Mouse (Mus musculus): ENCODE data around the gene Plcb1. TPM values are rescaled to one million over a fixed set of nuclear protein-coding genes. Genes with fewer than 3 reads are reported as not detected.

The Plcb1 gene
- total RNA-seq, 2 experiments from 2014 or later: 180 to 200 TPM

- intact Hi-C loops (cut with DNase I): no loop called here
- DNase-seq (ENCODE audit: low spot score in 2 of 2): no peak
Observed at GRCm38 (mm10) chr2:134827778-134828487, 42.1 kb downstream of the Plcb1 start.

- no peak for DNase-seq (ENCODE audit: low spot score in 2 of 2)
- intact Hi-C loops (cut with DNase I): no loop called here
Observed at GRCm38 (mm10) chr2:134831861-134832260, 46.0 kb downstream of the Plcb1 start.

DNA sequence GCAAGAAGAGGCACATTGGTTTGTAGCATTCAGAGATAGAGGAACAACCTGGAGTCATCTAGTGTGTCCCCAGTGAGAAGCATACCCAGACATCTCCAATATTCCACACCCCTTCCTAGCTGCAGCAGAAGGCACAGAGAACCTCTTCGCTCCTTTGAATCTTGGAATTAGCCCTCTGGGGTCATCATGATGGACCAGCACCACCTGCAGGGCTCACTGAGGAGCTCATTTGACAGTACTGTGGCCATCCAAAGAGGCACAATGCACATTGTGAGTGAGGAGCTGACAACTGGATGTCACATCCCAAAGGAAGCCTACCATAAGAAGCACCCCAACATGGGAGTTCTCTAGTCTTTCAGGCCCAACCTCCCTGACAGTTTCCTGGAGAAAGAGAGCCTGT, 50.2 kb downstream of the Plcb1 start:
- intact Hi-C loops (cut with DNase I): no loop called here
- DNase-seq (ENCODE audit: low spot score in 2 of 2): no peak

DNA sequence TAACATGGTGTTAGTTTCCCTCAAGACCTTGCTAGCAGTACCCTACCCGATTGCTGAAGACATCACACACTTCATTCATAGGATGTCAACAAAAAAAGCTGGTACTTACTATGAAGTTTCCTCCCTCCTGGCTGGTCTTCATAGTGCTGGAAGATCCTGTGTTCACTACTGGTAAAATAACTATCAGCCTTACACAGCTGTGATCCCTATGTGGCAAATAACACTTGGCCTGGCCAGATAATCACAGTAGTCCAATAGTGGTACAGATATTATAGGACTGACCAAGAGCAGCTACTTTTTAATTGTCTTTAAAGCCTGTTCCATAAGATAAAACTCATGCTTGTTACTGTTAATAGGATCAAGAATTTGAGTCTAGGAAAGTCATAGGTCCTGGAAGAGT, 52.3 kb downstream of the Plcb1 start:
- no peak for DNase-seq (ENCODE audit: low spot score in 2 of 2)
- intact Hi-C loops (cut with DNase I): no loop called here

DNA sequence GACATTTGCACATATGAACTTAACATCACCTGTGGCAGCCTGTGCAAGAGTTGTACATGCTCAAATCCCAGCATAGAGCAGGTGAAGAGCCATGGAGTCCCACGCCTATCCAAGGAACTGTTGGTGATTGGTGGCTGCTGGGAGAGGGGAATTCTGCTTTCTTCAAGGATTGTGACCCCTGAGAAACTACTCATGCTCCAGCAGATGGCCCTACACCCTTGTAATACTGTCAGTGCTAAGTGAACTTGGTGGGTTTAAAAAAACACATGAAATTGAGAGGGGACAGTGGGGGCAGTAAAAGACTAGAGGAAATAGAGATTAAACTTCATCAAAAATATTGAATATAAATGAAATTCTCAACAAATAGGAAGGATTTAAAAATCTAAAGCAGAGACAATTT, 53.0 kb downstream of the Plcb1 start:
- intact Hi-C loops (cut with DNase I): no loop called here

DNA sequence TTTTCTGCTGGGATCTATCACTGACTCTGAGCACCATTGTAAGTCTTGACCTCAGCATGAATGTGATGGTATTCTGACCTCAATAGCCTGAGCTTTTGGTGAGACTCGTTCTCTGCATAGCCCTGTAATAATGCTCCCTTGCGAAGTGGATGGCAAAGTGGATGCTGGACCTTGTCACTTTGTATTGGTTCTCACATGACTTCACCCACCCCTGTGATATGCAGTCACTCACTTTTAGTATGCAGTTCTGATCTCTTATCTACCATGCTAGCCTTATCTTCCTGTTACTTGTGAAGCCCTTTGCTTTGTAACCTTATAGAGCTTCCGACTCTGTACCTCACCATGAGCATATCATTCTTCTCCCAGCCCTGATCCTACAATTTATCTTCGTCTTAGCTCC, 57.0 kb downstream of the Plcb1 start:
- DNase-seq (ENCODE audit: low spot score in 2 of 2): no peak
- intact Hi-C loops (cut with DNase I): no loop called here

More for the DNA sequence above, 53.0 kb downstream of the Plcb1 start:
- DNase-seq (ENCODE audit: low spot score in 2 of 2): no peak

- intact Hi-C loops (cut with DNase I): no loop called here
- DNase-seq (ENCODE audit: low spot score in 2 of 2): no peak
Observed at GRCm38 (mm10) chr2:134844391-134845238, 58.7 kb downstream of the Plcb1 start.

- intact Hi-C loops (cut with DNase I): no loop called here
- no peak for DNase-seq (ENCODE audit: low spot score in 2 of 2)
Observed at GRCm38 (mm10) chr2:134845239-134845738, 59.4 kb downstream of the Plcb1 start.

DNA sequence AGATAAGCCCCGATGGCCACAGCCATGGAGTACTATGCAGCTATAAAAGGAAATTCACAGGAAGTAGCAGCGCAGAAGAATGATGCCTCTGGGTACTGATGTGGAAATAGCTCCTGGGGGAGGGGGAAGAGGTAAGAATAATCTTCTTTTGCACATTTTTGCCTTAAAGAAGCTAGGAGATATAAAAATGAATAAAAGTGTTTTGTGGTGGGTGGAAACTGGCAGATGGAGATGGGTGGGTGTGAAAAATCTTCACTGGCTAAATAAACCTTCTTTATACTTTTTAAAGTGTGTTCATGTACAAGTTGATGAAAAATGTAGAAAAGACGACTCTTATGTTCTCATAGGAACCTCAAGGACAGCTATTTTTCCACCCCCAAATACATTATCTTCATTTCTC, 60.7 kb downstream of the Plcb1 start:
- peak; percentile 61 to 96 for DNase-seq (ENCODE audit: low spot score in 2 of 2)
- intact Hi-C loops (cut with DNase I): loop anchor here (1.0 to 2.0 kb wide), 3 partner anchors 50 to 67 kb away; partner anchors contain the start of gene Plcb1

DNA sequence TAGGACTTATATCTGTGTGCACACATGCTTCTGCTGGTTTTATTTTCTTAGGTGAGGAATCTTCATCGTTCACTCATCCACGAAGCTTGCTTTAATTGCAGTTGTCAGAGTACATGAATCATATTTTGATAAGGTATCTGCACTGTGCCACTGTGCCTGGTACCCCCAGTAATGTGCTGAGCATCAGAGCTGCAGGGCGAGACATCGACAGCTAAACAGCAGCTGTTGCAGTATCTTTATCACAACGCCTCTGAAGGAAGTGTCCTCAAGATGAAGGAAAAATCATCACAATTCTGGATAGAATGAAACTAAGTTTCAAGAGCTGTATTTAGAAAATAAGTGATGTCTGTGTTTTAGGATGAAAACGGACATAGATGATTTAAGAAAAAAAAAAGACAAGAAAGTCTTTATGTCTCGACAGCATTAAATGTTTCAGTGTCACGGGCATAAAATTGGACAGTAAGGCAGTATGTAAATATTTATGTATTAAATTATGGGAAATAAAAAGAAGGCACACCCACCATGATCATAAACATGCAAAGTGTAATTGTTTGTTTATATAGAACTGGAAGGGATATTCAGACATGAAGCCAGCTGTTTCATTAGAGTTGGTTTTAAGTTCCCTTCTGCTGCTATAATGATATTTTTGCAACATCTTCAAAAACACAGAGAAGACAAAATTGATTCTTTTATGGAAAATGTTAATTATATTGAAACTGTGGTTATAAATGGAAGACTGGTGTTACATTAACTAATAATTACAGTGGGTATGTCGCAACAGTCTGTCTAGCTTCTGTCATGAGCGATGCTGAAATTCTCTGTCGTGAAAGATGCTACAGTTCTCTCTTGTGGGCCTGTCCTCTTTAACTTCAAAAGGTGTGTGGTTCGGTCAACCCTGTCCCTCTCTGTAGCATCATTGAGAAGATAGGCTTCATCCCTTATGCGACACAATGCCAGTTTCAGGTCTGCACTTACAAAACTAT, 65.6 kb downstream of the Plcb1 start:
- DNase-seq (ENCODE audit: low spot score in 2 of 2): peak in 1 of 2 experiments; percentile 17
- intact Hi-C loops (cut with DNase I): no loop called here

DNA sequence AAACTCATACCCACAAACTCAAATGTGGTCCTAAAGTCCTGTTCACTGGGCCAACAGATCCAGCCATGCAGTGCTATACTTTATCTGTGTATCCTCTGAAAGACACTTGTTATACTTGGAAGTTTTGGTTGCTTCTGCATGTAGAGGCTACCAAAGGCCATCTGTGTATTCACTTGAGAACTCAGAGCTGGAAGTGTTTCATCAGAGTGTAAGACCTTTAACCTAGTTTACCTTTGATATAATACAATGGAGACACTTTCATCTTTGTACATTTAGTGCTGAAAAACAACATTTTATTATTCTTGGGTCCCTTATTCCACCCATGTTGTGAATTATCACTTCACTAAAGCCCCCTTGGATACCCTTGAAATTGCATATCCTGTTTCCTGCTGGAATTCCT, 70.4 kb downstream of the Plcb1 start:
- intact Hi-C loops (cut with DNase I): no loop called here
- DNase-seq (ENCODE audit: low spot score in 2 of 2): no peak

DNA sequence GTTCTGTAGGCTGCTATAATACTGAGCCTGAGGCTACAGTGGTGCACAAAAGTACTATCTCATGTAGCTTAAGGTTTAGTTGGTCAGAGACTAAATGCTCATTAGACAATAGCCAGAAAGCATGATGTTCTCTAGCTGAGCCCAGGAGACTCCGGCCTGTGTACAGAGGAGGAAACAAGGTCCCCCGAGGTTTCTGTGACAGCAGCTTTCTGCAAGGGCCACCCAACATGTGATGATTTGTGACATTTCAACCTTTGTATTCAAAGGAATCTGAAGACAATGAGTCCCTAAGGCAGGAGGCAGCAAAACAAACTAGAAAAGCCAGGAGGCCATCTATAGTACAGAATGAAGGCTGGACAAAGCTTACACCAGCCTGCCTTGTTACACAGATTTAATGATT, 70.8 kb downstream of the Plcb1 start:
- DNase-seq (ENCODE audit: low spot score in 2 of 2): no peak
- intact Hi-C loops (cut with DNase I): no loop called here

DNA sequence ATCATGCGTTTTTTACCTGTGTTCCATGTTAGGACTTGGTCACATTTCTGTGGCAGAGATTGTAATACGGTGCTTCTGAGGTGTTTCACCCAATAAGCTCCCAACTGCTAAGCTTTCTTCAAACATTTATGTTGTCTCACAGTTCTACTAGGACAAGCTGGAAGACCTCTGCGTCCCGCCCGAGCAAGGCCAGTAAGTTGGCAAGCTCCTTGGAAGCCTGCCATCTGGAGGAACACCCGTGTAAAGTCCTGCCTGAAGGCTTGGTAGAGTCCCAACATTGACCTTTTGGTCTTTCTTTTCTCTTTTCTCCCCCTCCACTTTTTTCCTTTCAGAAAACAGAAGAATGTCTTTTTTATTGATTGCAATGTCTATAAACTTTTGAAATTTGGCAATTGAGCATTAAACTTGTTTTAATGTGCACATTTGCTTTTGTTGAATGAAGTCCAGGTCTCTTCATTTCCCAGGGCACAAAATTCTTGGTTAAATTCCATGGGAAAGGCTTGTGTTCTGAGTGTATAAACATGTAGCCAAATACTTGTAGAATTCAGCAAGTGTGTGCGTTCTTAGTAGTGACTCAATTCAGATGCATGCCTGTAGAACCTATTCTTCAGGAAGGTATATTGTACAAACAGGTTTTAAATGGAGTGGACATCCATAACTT, 79.2 kb downstream of the Plcb1 start:
- intact Hi-C loops (cut with DNase I): no loop called here
- DNase-seq (ENCODE audit: low spot score in 2 of 2): peak; percentile 14 to 19

- DNase-seq (ENCODE audit: low spot score in 2 of 2): no peak
- intact Hi-C loops (cut with DNase I): no loop called here
Observed at GRCm38 (mm10) chr2:134867381-134867780, 81.5 kb downstream of the Plcb1 start.

DNA sequence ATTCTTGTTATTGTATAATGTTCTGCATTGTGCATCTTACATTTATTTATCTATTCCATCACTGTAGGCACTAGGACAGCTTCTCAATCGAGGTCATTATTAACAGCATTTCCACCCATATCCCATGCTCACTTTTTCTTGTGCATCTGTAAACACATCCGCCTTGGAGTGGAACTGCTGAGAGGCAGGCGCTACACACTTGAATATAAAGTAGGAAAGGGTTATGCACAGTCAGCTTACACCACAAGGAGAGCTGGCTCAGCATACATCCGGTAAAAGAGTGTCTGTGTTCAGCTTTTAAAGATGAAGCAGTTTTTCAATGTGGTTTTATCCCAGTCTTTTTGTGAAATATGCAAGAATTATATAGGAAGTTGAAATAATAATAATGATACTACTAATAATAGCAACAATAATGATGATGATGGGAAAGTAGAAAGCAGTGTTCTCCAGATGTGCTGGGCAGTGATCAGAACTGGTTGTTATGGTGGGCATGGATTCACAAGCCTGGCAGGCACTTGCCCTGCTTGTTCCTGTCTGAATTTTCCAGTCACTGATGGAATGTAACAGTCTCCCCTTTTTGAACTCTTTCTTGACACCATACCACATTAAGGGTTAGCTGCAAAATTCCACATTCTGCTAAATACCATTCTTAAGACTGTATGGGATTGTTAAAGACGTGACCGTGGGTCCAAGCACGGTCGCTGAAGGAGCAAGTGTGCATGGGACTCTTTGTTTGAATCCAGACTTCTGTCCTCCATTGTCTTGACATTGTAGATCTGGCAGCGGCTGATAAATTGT, 86.0 kb downstream of the Plcb1 start:
- no peak for DNase-seq (ENCODE audit: low spot score in 2 of 2)
- intact Hi-C loops (cut with DNase I): no loop called here

DNA sequence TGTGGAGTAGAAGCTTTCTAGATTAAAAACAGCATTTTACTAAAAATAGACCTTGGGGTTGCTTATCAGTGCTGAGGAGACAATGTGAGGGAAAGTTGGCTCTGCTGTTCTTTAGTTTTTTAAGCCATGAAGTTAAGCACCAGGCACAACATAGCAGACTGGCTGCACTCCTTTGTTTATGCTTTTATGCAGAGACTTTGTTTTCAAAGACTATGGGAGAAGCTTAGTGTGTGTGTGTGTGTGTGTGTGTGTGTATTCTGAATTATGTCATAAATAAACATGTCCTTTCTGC, 86.6 kb downstream of the Plcb1 start:
- intact Hi-C loops (cut with DNase I): no loop called here
- DNase-seq (ENCODE audit: low spot score in 2 of 2): no peak

- no peak for DNase-seq (ENCODE audit: low spot score in 2 of 2)
- intact Hi-C loops (cut with DNase I): no loop called here
Observed at GRCm38 (mm10) chr2:134877148-134877547, 91.3 kb downstream of the Plcb1 start.

DNA sequence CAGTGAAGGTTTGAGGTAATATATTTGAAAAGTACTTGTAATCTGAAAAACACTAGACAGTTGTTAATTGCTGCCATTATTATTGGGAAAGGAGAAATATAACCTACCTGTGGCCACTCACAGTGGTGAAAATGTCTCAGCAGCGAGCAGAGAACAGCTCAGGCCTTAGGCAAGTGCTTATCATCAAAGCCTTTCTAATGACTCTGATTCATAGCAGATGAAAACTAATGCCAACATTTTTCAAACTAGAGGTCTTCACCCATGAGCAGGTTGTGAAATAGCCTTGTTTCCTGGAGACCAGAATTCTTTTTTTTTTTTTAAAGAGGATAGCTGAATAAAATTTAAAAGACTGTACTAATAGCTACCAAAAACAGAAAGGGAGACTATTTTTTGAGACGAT, 105.3 kb downstream of the Plcb1 start:
- intact Hi-C loops (cut with DNase I): no loop called here

DNA sequence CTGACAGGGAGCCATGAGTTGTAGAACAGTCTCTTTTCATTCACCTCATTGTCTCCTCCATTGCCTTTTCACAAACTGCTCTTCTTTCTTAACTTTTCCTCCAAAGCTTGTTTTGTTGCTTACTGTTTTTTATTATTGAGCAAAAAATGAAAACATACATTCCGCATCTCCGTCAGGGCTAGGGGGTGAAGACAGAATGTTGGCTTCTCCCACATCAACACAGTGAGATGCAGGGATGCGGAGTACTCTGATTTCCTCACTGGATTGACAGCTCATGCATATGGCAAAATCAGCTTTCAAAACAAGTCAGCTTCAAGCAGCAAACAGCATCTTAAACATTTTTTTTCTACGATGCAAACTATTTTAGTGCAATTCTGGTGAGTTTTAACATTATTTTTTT, 108.9 kb downstream of the Plcb1 start:
- intact Hi-C loops (cut with DNase I): no loop called here

More for the DNA sequence above, 105.3 kb downstream of the Plcb1 start:
- DNase-seq (ENCODE audit: low spot score in 2 of 2): no peak

More for the DNA sequence above, 108.9 kb downstream of the Plcb1 start:
- DNase-seq (ENCODE audit: low spot score in 2 of 2): no peak

All from left cerebral cortex, postnatal 25 days (tissue).